Mouse (Mus musculus): ENCODE data around the gene Gm42742.
A peak's percentile ranks its signal among the peaks of the same experiment; 100 is the strongest.

DNA sequence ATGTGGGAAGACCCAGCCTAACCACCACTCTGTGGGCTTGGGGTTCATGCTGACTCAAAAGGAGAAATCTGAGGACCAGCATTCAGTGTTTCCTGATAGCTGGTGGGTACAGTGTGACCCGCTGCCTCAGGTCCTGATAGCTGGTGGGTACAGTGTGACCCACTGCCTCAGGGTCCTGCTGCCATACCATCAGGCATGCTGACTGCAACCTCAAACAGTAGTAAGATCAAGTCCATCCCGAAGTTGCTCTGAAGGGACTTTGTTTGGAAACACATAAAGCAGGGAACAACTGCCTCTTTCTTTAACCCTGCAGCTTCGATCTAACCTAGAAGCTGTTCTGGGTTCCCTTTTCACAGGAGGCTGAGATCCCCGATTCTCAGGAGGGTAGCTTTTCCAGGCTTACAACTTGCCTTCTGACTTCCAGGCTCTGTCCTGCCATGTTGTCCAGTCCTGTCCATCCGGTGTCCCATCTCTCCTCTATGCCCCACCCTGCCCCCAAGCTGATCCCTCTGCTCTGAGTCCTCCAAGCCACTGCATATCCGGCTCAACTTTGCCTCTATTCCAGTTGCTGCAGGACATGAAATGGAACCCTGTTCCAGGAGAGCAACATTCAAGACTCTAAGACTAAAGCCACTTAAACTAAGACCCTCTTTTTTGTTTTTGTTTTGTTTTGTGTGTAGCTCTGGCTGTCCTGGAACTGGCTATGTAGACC, 13.4 kb downstream of the Gm42742 start:
- peak; percentile 57; the same call in 1 of the 2 replicates for TF ChIP-seq EP300 (IDR thresholded peaks at IDR 0.05; ENCODE audit: insufficient read depth, low read depth, low read length)
- no peak for TF ChIP-seq CTCF (IDR thresholded peaks at IDR 0.05; ENCODE audit: low read depth, low read length)
- TF ChIP-seq POLR2A (IDR thresholded peaks at IDR 0.05; ENCODE audit: insufficient read depth, low read length), result no peak

All from ES-Bruce4 (cell line).